21 mouse cellular contexts compared by ENCODE assay signal in genomic region chr7:28883039-28883438, GRCm38 (mm10). TPM values are rescaled to one million over a fixed set of nuclear protein-coding genes. Genes with fewer than 3 reads are reported as not detected.
"Had no signal": no experiment of that assay in that cellular context is flagged by ENCODE, and none has a peak within 500 bp of the region (broad histone marks: within the 10 kb centered on the region; RNA-seq: fewer than 3 reads in every experiment).

No protein-coding gene starts in this region.

- H3K9me3 ChIP-seq: intestine, embryonic 15.5 days; kidney, embryonic 15.5 days; midbrain, embryonic 12.5 days; midbrain, embryonic 15.5 days; neural tube, embryonic 12.5 days; neural tube, embryonic 15.5 days had no signal

- DNase-seq: kidney, adult 11 months; kidney, adult 8-10 months; kidney, postnatal 10 days; kidney, postnatal 36 days; layer of hippocampus, postnatal 36 days; liver, postnatal 0 days; lung, postnatal 14 days; right cerebral cortex, adult 18-20 months; right cerebral cortex, postnatal 14 days; right cerebral cortex, postnatal 4 days had no signal

- H3K9ac ChIP-seq: intestine, embryonic 15.5 days; kidney, embryonic 15.5 days; liver, embryonic 14.5 days; liver, postnatal 0 days; midbrain, embryonic 12.5 days; midbrain, embryonic 15.5 days; neural tube, embryonic 12.5 days; neural tube, embryonic 15.5 days had no signal

- H3K4me2 ChIP-seq: intestine, embryonic 15.5 days; kidney, embryonic 15.5 days; midbrain, embryonic 12.5 days; midbrain, embryonic 15.5 days; neural tube, embryonic 12.5 days; neural tube, embryonic 15.5 days had no signal

- H3K4me3 ChIP-seq: intestine, embryonic 15.5 days; kidney, embryonic 15.5 days; left cerebral cortex, adult 2 months; midbrain, embryonic 12.5 days; midbrain, embryonic 15.5 days; neural tube, embryonic 12.5 days; neural tube, embryonic 15.5 days had no signal

- H3K36me3 ChIP-seq: intestine, embryonic 15.5 days; kidney, embryonic 15.5 days; midbrain, embryonic 12.5 days; midbrain, embryonic 15.5 days; neural tube, embryonic 12.5 days; neural tube, embryonic 15.5 days had no signal

- H3K27ac ChIP-seq: intestine, embryonic 15.5 days; kidney, embryonic 15.5 days; left cerebral cortex, adult 2 months; liver, embryonic 14.5 days; macrophage; midbrain, embryonic 12.5 days; midbrain, embryonic 15.5 days; neural tube, embryonic 12.5 days; neural tube, embryonic 15.5 days; stomach, postnatal 0 days had no signal

- ATAC-seq: intestine, embryonic 15.5 days; liver, postnatal 0 days; midbrain, embryonic 15.5 days had no signal

- H3K4me1 ChIP-seq: midbrain, embryonic 15.5 days; neural tube, embryonic 15.5 days had no signal

RNA-seq across cellular contexts. Expression of gene Lgals7, which starts 19.4 kb away (rescaled TPM):
- polyA plus RNA-seq: liver, adult 2 months; macrophage had no signal
